Mouse (Mus musculus) limb, embryonic 11.5 days (tissue): ENCODE measurements around the gene Fam189b. TPM values are rescaled to one million over a fixed set of nuclear protein-coding genes. Genes with fewer than 3 reads are reported as not detected.

Experiments used
- ATAC-seq: fragments of 200-750 bp; cut with Nextera tagmentation; 2 replicates; pipeline ENCODE4 v1.8.0; 2017; ENCODE audit warnings: low read depth; ENCODE audit not compliant: insufficient number of reproducible peaks, low FRiP score, low TSS enrichment
- DNase-seq: peaks from one replicate; pipeline ENCODE4 v3.0.0-alpha.2; 2015; ENCODE audit warnings: low spot score
- H3K27ac ChIP-seq: fragments of 300-500 bp; sonication (generic); replicated peaks from 2 replicates; pipeline ENCODE4 v1.5.1; 2014; ENCODE audit warnings: low read depth, mild to moderate bottlenecking, low read length
- H3K27me3 ChIP-seq: fragments of 300-500 bp; sonication (generic); 2 replicates; pipeline ENCODE4 v1.6.1; 2014; ENCODE audit warnings: mild to moderate bottlenecking, low read length, mixed read lengths; ENCODE audit not compliant: control insufficient read depth, insufficient read depth
- H3K36me3 ChIP-seq: fragments of 300-500 bp; sonication (generic); 2 replicates; pipeline ENCODE4 v1.6.1; 2014; ENCODE audit warnings: mild to moderate bottlenecking, low read length, moderate library complexity, mixed read lengths; ENCODE audit not compliant: control insufficient read depth, insufficient read depth
- H3K4me1 ChIP-seq: fragments of 300-500 bp; sonication (generic); 2 replicates; pipeline ENCODE4 v1.6.1; 2014; ENCODE audit warnings: low read length, mixed read lengths; ENCODE audit not compliant: control insufficient read depth, insufficient read depth
- H3K4me2 ChIP-seq: fragments of 300-500 bp; sonication (generic); 2 replicates; pipeline ENCODE4 v1.6.1; 2014; ENCODE audit warnings: low read depth, mild to moderate bottlenecking, moderate library complexity; ENCODE audit not compliant: severe bottlenecking
- H3K4me3 ChIP-seq: fragments of 300-500 bp; sonication (generic); 2 replicates; pipeline ENCODE4 v1.5.1; 2014; ENCODE audit warnings: low read depth, low read length
- H3K9ac ChIP-seq: fragments of 300-500 bp; sonication (generic); 2 replicates; pipeline ENCODE4 v1.6.1; 2014; ENCODE audit warnings: mild to moderate bottlenecking, low read length
- H3K9me3 ChIP-seq: fragments of 300-500 bp; sonication (generic); 2 replicates; pipeline ENCODE4 v1.6.1; 2016; ENCODE audit warnings: low read length; ENCODE audit not compliant: control insufficient read depth
- WGBS: fragments of 180-500 bp; shearing (Covaris S2); extraction: QIAGEN DNeasy Blood & Tissue Kit; methylation state at CpG from one replicate; pipeline ENCODE4 v1.1.7; 2014; 5-methylcytosine and 5-hydroxymethylcytosine counted together
- polyA plus RNA-seq: library from polyadenylated mRNA; unstranded; fragments of >200 nt; fragmentation: Nextera tagmentation; extraction: Ambion mirVana; gene quantifications from 2 replicates; pipeline ENCODE4 v1.2.1, GENCODE M21; 2014

Fam189b gene
- polyA plus RNA-seq, 1 experiment from 2014 or later, result 24.0 TPM

DNA sequence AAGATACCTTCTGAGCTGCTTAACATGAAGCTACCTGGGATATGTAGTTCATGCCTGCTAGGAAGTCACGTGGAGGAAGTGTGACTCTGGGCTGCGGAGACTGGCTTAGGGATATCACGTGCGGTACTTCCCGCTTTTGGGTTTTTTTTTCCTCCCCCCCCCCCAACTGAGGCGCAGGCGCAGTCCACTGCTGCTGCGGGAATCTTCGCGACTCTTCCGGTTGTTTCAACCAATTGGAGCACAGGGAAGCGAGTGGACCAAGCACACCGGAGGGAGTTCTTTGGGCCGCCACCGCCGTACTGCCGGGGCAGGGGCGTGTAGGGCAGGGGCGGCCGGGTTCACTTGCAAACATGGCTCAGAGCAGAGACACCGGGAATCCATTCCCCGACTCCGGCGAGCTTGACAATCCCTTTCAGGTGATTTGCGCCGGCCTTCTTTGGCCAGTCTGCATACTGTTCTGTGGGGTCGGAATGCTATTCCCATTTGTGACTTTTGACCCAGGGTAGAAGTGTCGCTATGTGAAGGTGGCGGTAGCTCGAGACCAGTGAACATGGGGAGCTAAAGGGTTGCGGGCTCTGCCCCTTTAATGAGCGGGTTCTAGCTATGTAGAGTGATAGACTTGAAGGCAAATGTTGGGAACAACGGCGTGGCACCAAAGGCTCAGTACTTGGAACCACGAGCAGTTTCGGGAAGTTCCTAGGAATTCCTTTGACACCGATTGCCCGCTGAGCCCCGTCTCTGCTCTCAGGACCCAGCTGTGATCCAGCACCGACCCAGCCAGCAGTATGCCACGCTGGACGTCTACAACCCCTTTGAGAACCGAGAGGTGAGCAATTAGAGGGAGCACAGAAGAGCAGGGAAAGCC is 5.5 kb upstream of the Fam189b start, which contains the start of gene Scamp3:
Gene Scamp3 (plus strand): TSS at position 232 of the 865 bp plus-strand sequence.
- peaks cover 37% of the 10 kb centered on the region for H3K36me3 ChIP-seq
- peak within 1 kb of the TSS; percentile 59 for H3K4me3 ChIP-seq
- WGBS, result under 1% methylated on average over 43 of the region's 43 CpGs
- H3K9ac ChIP-seq, result peak within 1 kb of the TSS; percentile 86
- peak within 1 kb of the TSS; percentile 53 for H3K27ac ChIP-seq
- H3K9me3 ChIP-seq, result no peaks in the 10 kb centered on the region
- DNase-seq (peak; percentile 93), ATAC-seq (peak; percentile 93)
- no peaks in the 10 kb centered on the region for H3K27me3 ChIP-seq
- 0 out of 2 replicates have a peak, but pooled peaks cover 6% of the 10 kb centered on the region for H3K4me1 ChIP-seq
- peak within 1 kb of the TSS; percentile 82 for H3K4me2 ChIP-seq

DNA sequence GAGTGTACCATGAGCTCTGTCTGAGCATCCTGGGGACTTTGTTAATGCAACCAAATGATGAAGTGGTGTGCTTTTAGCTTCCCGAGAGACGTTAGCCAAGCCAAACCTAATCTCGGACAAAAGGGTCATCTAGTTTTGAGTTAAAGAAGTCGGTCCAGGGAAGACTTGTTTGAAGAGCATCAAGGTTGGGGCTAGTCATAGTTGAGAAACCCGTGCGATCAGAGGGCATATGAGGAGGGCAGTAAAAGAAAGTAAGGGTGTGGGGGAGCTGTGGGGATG is 4.9 kb upstream of the Fam189b start:
- Histone ChIP-seq H3K4me1 (peaks cover 8% of the 10 kb centered on the region; the same call in 1 of the 2 replicates), H3K9me3 (no peaks in the 10 kb centered on the region), H3K9ac (peak overlapping the region; percentile 86), H3K27me3 (no peaks in the 10 kb centered on the region), H3K36me3 (peaks cover 35% of the 10 kb centered on the region), H3K4me2 (peak overlapping the region; percentile 82), H3K4me3 (peak overlapping the region; percentile 59), H3K27ac (peak overlapping the region; percentile 53)
- WGBS, result 8% methylated on average over 6 of the region's 6 CpGs
- ATAC-seq, result no peak
- DNase-seq, result no peak

DNA sequence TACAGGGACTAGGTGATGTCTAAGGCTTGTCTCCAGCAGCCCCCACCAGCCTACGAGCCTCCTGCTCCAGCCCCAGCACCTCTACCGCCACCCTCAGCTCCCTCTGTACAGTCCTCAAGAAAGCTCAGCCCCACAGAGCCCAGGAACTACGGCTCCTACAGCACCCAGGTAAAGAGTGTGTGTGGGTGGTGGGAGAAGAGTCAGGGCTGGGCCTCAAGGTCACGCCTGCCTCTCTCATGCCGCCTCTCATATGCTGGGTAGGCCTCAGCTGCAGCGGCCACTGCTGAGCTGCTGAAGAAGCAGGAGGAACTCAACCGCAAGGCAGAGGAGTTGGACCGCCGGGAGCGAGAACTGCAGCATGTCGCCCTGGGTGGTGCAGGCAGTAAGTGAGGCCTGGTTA is 3.9 kb upstream of the Fam189b start:
- H3K9ac ChIP-seq, result no peak overlapping the region
- ATAC-seq, result no peak
- H3K27me3 ChIP-seq, result no peaks in the 10 kb centered on the region
- 93% methylated on average over 11 of the region's 11 CpGs for WGBS
- H3K4me3 ChIP-seq, result no peak overlapping the region
- peak overlapping the region; percentile 82; the same call in 1 of the 2 replicates for H3K4me2 ChIP-seq
- no peak for DNase-seq
- H3K9me3 ChIP-seq, result no peaks in the 10 kb centered on the region
- H3K4me1 ChIP-seq, result peaks cover 14% of the 10 kb centered on the region
- H3K27ac ChIP-seq, result no peak overlapping the region
- peaks cover 26% of the 10 kb centered on the region for H3K36me3 ChIP-seq

DNA sequence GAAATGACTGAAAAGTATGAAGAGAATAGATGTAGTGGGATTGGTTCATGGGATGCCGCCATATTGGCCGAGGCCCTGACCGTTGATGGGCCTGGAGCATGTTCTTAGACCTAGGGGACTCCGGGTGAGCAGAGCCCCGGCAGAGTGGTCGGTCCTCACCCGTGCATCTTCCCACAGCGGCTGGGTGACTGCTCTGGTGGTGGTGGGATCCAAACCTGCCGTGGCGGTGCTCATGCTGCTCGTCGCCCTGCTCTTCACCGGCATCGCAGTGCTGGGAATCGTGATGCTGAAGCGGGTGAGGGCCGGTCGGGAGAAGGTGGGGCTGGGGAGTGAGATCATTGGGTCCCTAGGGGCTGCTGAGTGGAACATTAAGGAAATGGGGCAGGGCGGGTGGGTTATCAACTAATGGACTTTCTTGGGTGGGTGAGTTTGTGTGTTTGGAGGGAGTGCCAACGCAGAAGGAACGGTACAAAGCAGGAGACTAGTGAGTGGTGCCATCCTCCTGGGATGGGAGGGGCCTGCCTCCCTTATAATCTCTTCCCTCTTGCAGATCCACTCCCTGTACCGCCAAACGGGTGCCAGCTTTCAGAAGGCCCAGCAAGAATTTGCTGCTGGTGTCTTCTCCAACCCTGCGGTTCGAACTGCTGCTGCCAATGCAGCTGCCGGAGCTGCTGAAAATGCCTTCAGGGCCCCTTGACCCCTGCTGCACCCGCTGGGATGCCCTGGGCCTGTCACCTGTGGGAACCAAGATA is 1.0 kb upstream of the Fam189b start:
- Histone ChIP-seq H3K9ac (no peak overlapping the region), H3K36me3 (peaks cover 21% of the 10 kb centered on the region), H3K27ac (no peak overlapping the region; the same call in 1 of the 2 replicates), H3K4me2 (no peak overlapping the region), H3K4me3 (no peak overlapping the region), H3K4me1 (peaks cover 30% of the 10 kb centered on the region), H3K27me3 (no peaks in the 10 kb centered on the region), H3K9me3 (no peaks in the 10 kb centered on the region)
- DNase-seq, result no peak
- ATAC-seq, result no peak
- WGBS, result 93% methylated on average over 27 of the region's 27 CpGs

GRCm38 (mm10) chr3:89182531-89183057 is 349 bp upstream of the Fam189b start:
- H3K36me3 ChIP-seq, result peaks cover 22% of the 10 kb centered on the region
- H3K9me3 ChIP-seq, result no peaks in the 10 kb centered on the region
- DNase-seq (no peak), ATAC-seq (peak; percentile 7; the same call in 1 of the 2 replicates)
- H3K27ac ChIP-seq, result no peak overlapping the region; the same call in 1 of the 2 replicates
- peak overlapping the region; percentile 66; the same call in 1 of the 2 replicates for H3K4me3 ChIP-seq
- peak overlapping the region; percentile 84 for H3K9ac ChIP-seq
- peaks cover 30% of the 10 kb centered on the region for H3K4me1 ChIP-seq
- 44% methylated on average over 7 of the region's 7 CpGs for WGBS
- peak overlapping the region; percentile 96; the same call in 1 of the 2 replicates for H3K4me2 ChIP-seq
- H3K27me3 ChIP-seq, result no peaks in the 10 kb centered on the region

GRCm38 (mm10) chr3:89183959-89184315 is 994 bp downstream of the Fam189b start:
- no peak overlapping the region; the same call in 1 of the 2 replicates for H3K27ac ChIP-seq
- WGBS, result 73% methylated on average over 6 of the region's 6 CpGs
- DNase-seq, result no peak
- H3K4me2 ChIP-seq, result peak overlapping the region; percentile 96
- peak overlapping the region; percentile 84 for H3K9ac ChIP-seq
- peak overlapping the region; percentile 66 for H3K4me3 ChIP-seq
- no peak for ATAC-seq
- H3K9me3 ChIP-seq, result no peaks in the 10 kb centered on the region
- peaks cover 22% of the 10 kb centered on the region for H3K36me3 ChIP-seq
- peaks cover 24% of the 10 kb centered on the region for H3K4me1 ChIP-seq
- H3K27me3 ChIP-seq, result no peaks in the 10 kb centered on the region

DNA sequence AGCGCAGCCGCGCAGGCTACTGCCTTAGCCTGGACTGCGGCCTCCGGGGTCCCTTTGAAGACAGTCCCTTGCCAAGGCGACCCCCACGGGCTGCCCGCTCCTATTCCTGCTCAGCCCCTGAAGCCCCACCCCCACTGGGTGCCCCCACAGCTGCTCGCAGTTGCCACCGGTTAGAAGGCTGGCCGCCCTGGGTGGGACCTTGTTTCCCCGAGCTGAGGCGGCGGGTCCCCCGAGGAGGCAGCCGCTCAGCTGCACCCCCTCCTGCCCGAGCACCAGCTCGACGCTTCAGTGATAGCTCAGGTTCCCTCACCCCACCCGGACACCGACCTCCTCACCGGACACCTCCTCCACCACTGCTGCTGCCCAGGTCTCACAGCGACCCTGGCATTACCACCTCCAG is 4.3 kb downstream of the Fam189b start:
- no peaks in the 10 kb centered on the region for H3K9me3 ChIP-seq
- H3K27me3 ChIP-seq, result no peaks in the 10 kb centered on the region
- H3K4me3 ChIP-seq, result no peak overlapping the region
- DNase-seq, result no peak
- H3K4me2 ChIP-seq, result no peak overlapping the region
- peaks cover 24% of the 10 kb centered on the region for H3K4me1 ChIP-seq
- no peak for ATAC-seq
- peaks cover 4% of the 10 kb centered on the region for H3K36me3 ChIP-seq
- WGBS, result 58% methylated on average over 23 of the region's 23 CpGs
- peak overlapping the region; percentile 7; the same call in 1 of the 2 replicates for H3K9ac ChIP-seq
- no peak overlapping the region for H3K27ac ChIP-seq
